29 mouse cellular contexts compared by ENCODE assay signal in the genomic region with DNA sequence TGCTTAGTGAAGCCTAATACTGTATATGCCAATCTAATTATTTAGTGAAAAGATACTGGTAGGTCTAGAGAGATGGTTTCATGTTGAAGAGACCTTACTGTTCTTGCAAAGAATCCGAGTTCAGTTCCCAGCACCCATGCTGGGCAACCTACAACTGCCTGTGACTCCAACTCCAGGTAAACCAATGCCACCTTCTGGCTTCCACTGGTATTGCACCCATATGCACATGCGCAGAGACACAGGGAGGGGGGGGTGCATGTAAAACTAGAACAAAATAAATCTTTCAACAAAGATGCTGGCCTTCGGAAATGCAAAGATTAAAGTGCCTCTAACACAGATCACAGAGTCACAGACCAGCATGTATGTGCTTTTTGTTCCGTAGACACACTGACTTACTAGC.
DNase-seq lines count a peak whose midpoint lies in the region; ATAC-seq and TF ChIP-seq lines count a peak whose summit lies in the region.
"Had no signal": no experiment of that assay in that cellular context is flagged by ENCODE, and none has a peak within 500 bp of the region (broad histone marks: within the 10 kb centered on the region; RNA-seq: fewer than 3 reads in every experiment).

No protein-coding gene starts in this region.

- no peaks in the 10 kb centered on the region for H3K36me3 ChIP-seq in heart, embryonic 10.5 days
- H3K36me3 ChIP-seq in liver, postnatal 0 days (replicated peaks; ENCODE audit: insufficient read depth, low read length) = no peaks in the 10 kb centered on the region
- H3K36me3 ChIP-seq in liver, embryonic 11.5 days (ENCODE audit: control insufficient read depth, insufficient read depth, low read length) = no peaks in the 10 kb centered on the region
- H3K36me3 ChIP-seq in ES-Bruce4 (ENCODE audit: control insufficient read depth, insufficient read depth, low read length, poor library complexity, severe bottlenecking) = no peaks in the 10 kb centered on the region
- H3K36me3 ChIP-seq: heart, embryonic 13.5 days; hindbrain, embryonic 10.5 days; intestine, embryonic 15.5 days; limb, embryonic 10.5 days; limb, embryonic 15.5 days; neural tube, embryonic 15.5 days had no signal

- peaks cover 13% of the 10 kb centered on the region; the same call in 1 of the 2 replicates for H3K4me1 ChIP-seq in heart, embryonic 10.5 days
- H3K4me1 ChIP-seq in liver, postnatal 0 days (ENCODE audit: insufficient read depth) = no peaks in the 10 kb centered on the region
- no peaks in the 10 kb centered on the region for H3K4me1 ChIP-seq in liver, embryonic 11.5 days (replicated peaks; ENCODE audit: control insufficient read depth, insufficient read depth, low read length)
- H3K4me1 ChIP-seq in ES-Bruce4 (ENCODE audit: control insufficient read depth, insufficient read depth, low read length) = no peaks in the 10 kb centered on the region
- H3K4me1 ChIP-seq: hindbrain, embryonic 10.5 days; intestine, embryonic 15.5 days; limb, embryonic 15.5 days; neural tube, embryonic 15.5 days had no signal

- no peak for TF ChIP-seq EP300 in liver, postnatal 0 days (IDR thresholded peaks at IDR 0.05; ENCODE audit: low read depth)
- TF ChIP-seq EP300 in ES-Bruce4 (IDR thresholded peaks at IDR 0.05; ENCODE audit: insufficient read depth, low read depth, low read length) = no peak

- WGBS in heart, embryonic 10.5 days = 87% methylated on average over 4 of the region's 4 CpGs
- WGBS in liver, postnatal 0 days (ENCODE audit: insufficient replicate concordance) = 78% methylated on average over 4 of the region's 4 CpGs
- whole genome bisulfite sequencing in liver, embryonic 11.5 days = 81% methylated on average over 4 of the region's 4 CpGs

- no peak for ATAC-seq in liver, postnatal 0 days
- ATAC-seq in liver, embryonic 11.5 days (replicated peaks; ENCODE audit: low FRiP score) = no peak
- ATAC-seq: hindbrain, embryonic 16.5 days; intestine, embryonic 15.5 days; lung, postnatal 0 days had no signal

- DNase-seq in heart, embryonic 10.5 days (ENCODE audit: low spot score) = peak; percentile 20
- no peak for DNase-seq in heart, postnatal 25 days (ENCODE audit: low spot score)
- no peak for DNase-seq in liver, postnatal 0 days
- DNase-seq in liver, embryonic 11.5 days (ENCODE audit: low spot score) = no peak
- DNase-seq in R1 (ENCODE audit: low read depth, low spot score) = peak; percentile 61
- no peak for DNase-seq in layer of hippocampus, adult 18-20 months (ENCODE audit: low spot score in 2 of 2)
- no peak for DNase-seq in kidney, postnatal 36 days
- DNase-seq: adrenal gland, postnatal 25 days; cerebellum, adult 2 months; cerebellum, postnatal 14 days; gastrocnemius, postnatal 25 days; heart, adult 11 months; heart, postnatal 10 days; kidney, adult 2 months; midbrain, embryonic 14.5 days; retina, postnatal 1 day; right cerebral cortex, postnatal 14 days; thymus, postnatal 4 days had no signal

- no peaks in the 10 kb centered on the region for H3K9me3 ChIP-seq in heart, embryonic 10.5 days
- no peaks in the 10 kb centered on the region for H3K9me3 ChIP-seq in liver, postnatal 0 days (ENCODE audit: low read length)
- peaks cover 2% of the 10 kb centered on the region; the same call in 1 of the 2 replicates for H3K9me3 ChIP-seq in liver, embryonic 11.5 days (ENCODE audit: control insufficient read depth, low read length)
- H3K9me3 ChIP-seq in ES-Bruce4 (replicated peaks; ENCODE audit: control insufficient read depth, insufficient read depth, low read length, poor library complexity, severe bottlenecking) = no peaks in the 10 kb centered on the region; the same call in 1 of the 2 replicates
- H3K9me3 ChIP-seq: intestine, embryonic 15.5 days; limb, embryonic 10.5 days; limb, embryonic 15.5 days; neural tube, embryonic 15.5 days had no signal

- no peak overlapping the region for H3K27ac ChIP-seq in heart, embryonic 10.5 days
- H3K27ac ChIP-seq in liver, postnatal 0 days (ENCODE audit: low read depth) = no peak overlapping the region
- H3K27ac ChIP-seq in liver, embryonic 11.5 days (ENCODE audit: low read depth, low read length) = no peak overlapping the region
- H3K27ac ChIP-seq in ES-Bruce4 (ENCODE audit: insufficient read depth, low read length) = no peak overlapping the region
- H3K27ac ChIP-seq: heart, embryonic 13.5 days; hindbrain, embryonic 10.5 days; intestine, embryonic 15.5 days; limb, embryonic 10.5 days; limb, embryonic 15.5 days; macrophage; neural tube, embryonic 15.5 days had no signal

- H3K4me3 ChIP-seq in heart, embryonic 10.5 days = no peak overlapping the region
- no peak overlapping the region for H3K4me3 ChIP-seq in liver, postnatal 0 days (ENCODE audit: low read depth, low read length)
- no peak overlapping the region for H3K4me3 ChIP-seq in liver, embryonic 11.5 days (ENCODE audit: low read depth, low read length)
- no peak overlapping the region for H3K4me3 ChIP-seq in ES-Bruce4 (ENCODE audit: low read depth, low read length)
- H3K4me3 ChIP-seq: erythroblast, embryonic 14.5 days; heart, embryonic 13.5 days; hindbrain, embryonic 10.5 days; intestine, embryonic 15.5 days; limb, embryonic 10.5 days; limb, embryonic 15.5 days; neural tube, embryonic 15.5 days had no signal

- TF ChIP-seq POLR2A in ES-Bruce4 (IDR thresholded peaks at IDR 0.05; ENCODE audit: insufficient read depth, low read length) = no peak

- H3K9ac ChIP-seq in liver, postnatal 0 days (replicated peaks) = no peak overlapping the region
- no peak overlapping the region for H3K9ac ChIP-seq in liver, embryonic 11.5 days (ENCODE audit: low read depth, low read length)
- H3K9ac ChIP-seq in ES-Bruce4 (ENCODE audit: low read depth, poor library complexity, severe bottlenecking) = no peak overlapping the region
- H3K9ac ChIP-seq: heart, embryonic 13.5 days; intestine, embryonic 15.5 days; limb, embryonic 15.5 days; neural tube, embryonic 15.5 days had no signal

- TF ChIP-seq CTCF in liver, postnatal 0 days (IDR thresholded peaks at IDR 0.05; ENCODE audit: low read depth) = peak; percentile 32
- TF ChIP-seq CTCF in ES-Bruce4 (IDR thresholded peaks at IDR 0.05; ENCODE audit: low read depth, low read length) = peak; percentile 35

- H3K27me3 ChIP-seq in heart, embryonic 10.5 days (ENCODE audit: insufficient read depth, poor library complexity, severe bottlenecking) = no peaks in the 10 kb centered on the region
- H3K27me3 ChIP-seq in liver, postnatal 0 days (ENCODE audit: insufficient read depth, low read length) = no peaks in the 10 kb centered on the region
- H3K27me3 ChIP-seq in liver, embryonic 11.5 days (replicated peaks; ENCODE audit: control insufficient read depth, insufficient read depth, low read length) = no peaks in the 10 kb centered on the region
- no peaks in the 10 kb centered on the region for H3K27me3 ChIP-seq in ES-Bruce4 (ENCODE audit: control insufficient read depth, insufficient read depth, low read length, poor library complexity, severe bottlenecking)
- H3K27me3 ChIP-seq: heart, embryonic 13.5 days; intestine, embryonic 15.5 days; limb, embryonic 15.5 days; neural tube, embryonic 15.5 days had no signal

- intact Hi-C loops in heart, postnatal 25 days (cut with DNase I) = no loop called here

- H3K4me2 ChIP-seq in liver, postnatal 0 days (ENCODE audit: low read depth, low read length) = no peak overlapping the region
- no peak overlapping the region for H3K4me2 ChIP-seq in liver, embryonic 11.5 days
- H3K4me2 ChIP-seq: heart, embryonic 13.5 days; intestine, embryonic 15.5 days; limb, embryonic 15.5 days; neural tube, embryonic 15.5 days had no signal

Comparison
In these comparisons a context has a peak if more than half of its experiments do, and no peak if none do; other contexts are left out.
1. DNase-seq: peak in heart, embryonic 10.5 days (single experiment) and R1 (single experiment); none in heart, postnatal 25 days (single experiment), liver, postnatal 0 days (single experiment), liver, embryonic 11.5 days (single experiment), layer of hippocampus, adult 18-20 months (0 of 2) and kidney, postnatal 36 days (0 of 2).